Mouse (Mus musculus): Measurements from ENCODE around the gene Gpr179.

Gpr179 gene

DNA sequence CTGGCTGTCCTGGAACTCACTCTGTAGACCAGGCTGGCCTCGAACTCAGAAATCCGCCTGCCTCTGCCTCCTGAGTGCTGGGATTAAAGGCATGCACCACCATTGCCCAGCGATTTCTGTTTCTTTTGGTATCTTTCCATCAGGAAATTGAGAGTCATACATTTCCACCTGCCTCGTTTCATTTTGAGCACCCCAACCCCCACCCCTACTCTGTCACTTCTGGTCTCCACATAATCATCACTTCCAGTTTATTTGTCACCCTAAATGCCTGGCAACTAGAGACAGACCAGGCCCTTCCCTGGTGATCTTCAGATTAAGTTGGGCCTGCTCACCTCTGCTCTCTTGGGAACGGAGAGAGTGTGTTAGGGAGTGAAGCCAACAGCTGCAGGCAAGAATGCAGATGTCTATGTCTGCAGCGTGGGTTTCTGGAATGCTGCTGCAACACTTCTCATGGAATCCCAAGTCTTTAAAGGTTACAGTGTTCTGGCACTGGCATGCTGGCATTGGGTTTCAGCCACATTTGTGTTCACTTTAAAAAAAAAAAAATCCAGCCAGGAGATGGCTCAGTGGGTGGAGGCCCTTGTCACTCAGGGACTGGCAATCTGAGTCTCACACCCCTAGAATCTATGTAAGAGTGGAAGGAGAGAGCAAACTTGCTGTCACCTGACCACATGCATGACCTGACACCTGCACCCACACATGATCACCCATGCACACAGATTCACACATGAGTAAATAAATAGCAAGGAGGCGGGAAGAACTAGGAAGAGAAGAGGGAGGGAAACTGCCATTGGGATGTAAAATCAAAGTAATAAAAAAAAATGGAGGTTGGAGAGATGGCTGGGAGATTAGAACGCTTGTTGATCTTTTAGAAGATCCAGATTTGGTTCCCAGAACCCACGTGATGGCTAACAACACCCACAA lies 65.8 kb downstream of the Gpr179 start:
- no peak for DNase-seq (ENCODE audit: low spot score)

DNA sequence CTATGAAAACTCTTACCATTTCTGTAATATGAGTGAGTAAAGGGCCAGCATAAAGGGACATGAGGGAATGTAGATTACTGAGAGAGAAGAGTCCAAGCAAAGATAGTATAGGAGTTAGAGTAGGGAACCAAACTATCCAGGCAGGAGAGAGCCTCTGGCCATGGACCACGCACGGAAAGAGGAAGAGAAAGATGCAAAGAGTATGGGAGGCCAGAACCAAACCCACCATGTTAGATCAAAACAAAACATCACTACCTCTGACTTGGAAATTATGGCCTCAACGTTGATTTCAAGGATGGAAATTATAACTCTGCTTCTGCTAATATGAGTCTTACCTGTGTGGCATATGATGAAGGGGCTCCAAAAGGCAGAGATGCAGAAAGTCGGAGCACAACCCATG lies 67.0 kb downstream of the Gpr179 start:
- DNase-seq (ENCODE audit: low spot score) = no peak

DNA sequence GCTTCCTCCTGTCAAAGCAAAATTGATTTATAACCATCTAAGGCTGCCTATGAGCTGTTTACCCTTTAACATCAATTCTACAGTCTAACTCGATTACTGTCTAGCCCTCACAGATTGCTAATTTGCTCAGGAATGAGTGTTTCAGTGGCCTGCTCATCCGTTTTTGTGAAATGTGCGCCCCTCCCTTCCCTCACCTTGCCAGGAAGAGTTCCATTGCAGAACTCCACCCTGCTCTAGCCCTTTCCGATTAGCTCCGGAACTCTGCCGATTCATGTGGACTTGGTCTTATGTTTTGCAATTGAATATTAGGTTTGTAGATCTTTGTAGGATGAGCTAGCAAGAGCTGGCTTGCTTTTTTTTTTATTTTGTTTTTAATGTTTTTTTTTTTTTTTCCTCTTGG lies 69.7 kb downstream of the Gpr179 start:
- no peak for DNase-seq (ENCODE audit: low spot score)

All from embryo, embryonic 10.5 days (tissue).